Mouse (Mus musculus) midbrain, embryonic 11.5 days (tissue): ENCODE measurements around the gene Col4a3bp. TPM values are rescaled to one million over a fixed set of nuclear protein-coding genes. Genes with fewer than 3 reads are reported as not detected.

Experiments
- ATAC-seq: fragments of 200-750 bp; cut with Nextera tagmentation; 2 replicates; pipeline ENCODE4 v1.8.0; 2017; ENCODE audit warnings: moderate TSS enrichment, moderate library complexity; ENCODE audit not compliant: low FRiP score
- DNase-seq: peaks from one replicate; pipeline ENCODE4 v3.0.0; 2015; ENCODE audit warnings: low spot score; ENCODE audit errors: missing footprints
- H3K27ac ChIP-seq: fragments of 300-500 bp; sonication (generic); 2 replicates; pipeline ENCODE4 v1.5.1; 2014; ENCODE audit warnings: low read depth, low read length
- H3K27me3 ChIP-seq: fragments of 300-500 bp; sonication (generic); 2 replicates; pipeline ENCODE4 v1.6.1; 2014; ENCODE audit warnings: mild to moderate bottlenecking, low read length, moderate library complexity, mixed read lengths; ENCODE audit not compliant: control insufficient read depth, insufficient read depth
- H3K36me3 ChIP-seq: fragments of 300-500 bp; sonication (generic); 2 replicates; pipeline ENCODE4 v1.6.1; 2014; ENCODE audit warnings: mild to moderate bottlenecking, low read length, moderate library complexity, mixed read lengths; ENCODE audit not compliant: control insufficient read depth, insufficient read depth
- H3K4me1 ChIP-seq: fragments of 300-500 bp; sonication (generic); 2 replicates; pipeline ENCODE4 v1.6.1; 2014; ENCODE audit warnings: low read length; ENCODE audit not compliant: control insufficient read depth, insufficient read depth
- H3K4me2 ChIP-seq: fragments of 300-500 bp; sonication (generic); 2 replicates; pipeline ENCODE4 v1.6.1; 2014; ENCODE audit warnings: mild to moderate bottlenecking, moderate library complexity
- H3K4me3 ChIP-seq: fragments of 300-500 bp; sonication (generic); 2 replicates; pipeline ENCODE4 v1.5.1; 2014; ENCODE audit warnings: low read depth, low read length
- H3K9ac ChIP-seq: fragments of 300-500 bp; sonication (generic); 2 replicates; pipeline ENCODE4 v1.6.1; 2014; ENCODE audit warnings: low read length
- H3K9me3 ChIP-seq: fragments of 300-500 bp; sonication (generic); 2 replicates; pipeline ENCODE4 v1.6.1; 2016; ENCODE audit warnings: low read length; ENCODE audit not compliant: control insufficient read depth
- WGBS: fragments of 180-500 bp; shearing (Covaris S2); extraction: QIAGEN DNeasy Blood & Tissue Kit; methylation state at CpG from one replicate; pipeline ENCODE4 v1.1.7; 2014; 5-methylcytosine and 5-hydroxymethylcytosine counted together
- polyA plus RNA-seq: library from polyadenylated mRNA; unstranded; fragments of >200 nt; fragmentation: Nextera tagmentation; extraction: Ambion mirVana; gene quantifications from 2 replicates; pipeline ENCODE4 v1.2.1, GENCODE M21; 2014

Col4a3bp gene
- polyA plus RNA-seq, 1 experiment from 2014 or later = 6.9 TPM

DNA sequence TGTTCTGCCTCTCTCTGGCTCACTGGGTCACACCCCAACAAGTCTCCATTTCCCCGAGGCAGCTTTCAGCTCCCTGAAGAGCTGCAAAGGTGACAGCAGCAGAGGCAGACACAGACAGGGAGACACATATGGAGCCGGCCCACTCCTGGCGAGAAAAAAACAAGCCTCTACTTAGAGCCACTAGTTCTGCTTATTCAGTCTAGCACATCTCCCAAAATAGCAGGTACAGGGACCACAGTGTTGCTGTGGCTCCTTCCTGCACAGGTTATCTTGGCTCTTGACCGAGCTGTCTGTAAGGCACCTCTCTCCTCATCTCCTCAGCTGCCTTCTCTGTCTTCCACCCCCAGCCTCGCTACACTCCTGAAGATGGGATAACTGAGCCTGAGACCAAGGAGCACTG, 142.4 kb downstream of the Col4a3bp start:
- Histone ChIP-seq H3K36me3 (no peaks in the 10 kb centered on the region), H3K4me1 (no peaks in the 10 kb centered on the region), H3K4me2 (no peak overlapping the region), H3K9me3 (no peaks in the 10 kb centered on the region), H3K9ac (no peak overlapping the region), H3K4me3 (no peak overlapping the region), H3K27ac (no peak overlapping the region), H3K27me3 (no peaks in the 10 kb centered on the region)
- 88% methylated on average over 5 of the region's 5 CpGs for WGBS
- ATAC-seq (no peak), DNase-seq (peak; percentile 6)

DNA sequence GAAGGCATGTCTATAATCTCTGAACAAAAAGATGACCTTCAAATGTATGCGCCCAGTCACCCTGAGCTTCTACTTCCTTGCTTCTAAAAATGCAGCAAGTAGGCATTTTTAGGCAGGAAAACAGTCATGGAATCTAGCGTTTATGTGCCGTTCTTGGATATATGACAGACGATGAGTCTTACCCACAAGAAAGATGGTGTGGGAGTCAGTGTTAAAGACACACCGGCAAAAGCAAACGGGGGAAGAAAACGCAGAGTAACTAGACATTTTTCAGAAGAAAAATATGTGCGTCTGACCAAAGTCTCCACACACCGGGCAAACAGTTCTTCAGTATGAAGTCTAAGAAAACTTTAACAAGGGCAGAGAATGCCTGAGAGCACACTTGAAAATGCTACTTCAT, 144.8 kb downstream of the Col4a3bp start:
- DNase-seq (no peak), ATAC-seq (no peak)
- no peaks in the 10 kb centered on the region for H3K36me3 ChIP-seq
- 87% methylated on average over 9 of the region's 9 CpGs for WGBS
- no peak overlapping the region for H3K4me2 ChIP-seq
- no peaks in the 10 kb centered on the region for H3K9me3 ChIP-seq
- no peak overlapping the region for H3K4me3 ChIP-seq
- no peak overlapping the region for H3K27ac ChIP-seq
- H3K4me1 ChIP-seq = no peaks in the 10 kb centered on the region
- no peaks in the 10 kb centered on the region for H3K27me3 ChIP-seq
- no peak overlapping the region for H3K9ac ChIP-seq

Other genes starting within 250 kb of the Col4a3bp start
- gene Poc5, start 154.3 kb upstream of the Col4a3bp start, polyA plus RNA-seq = 28.5 and 31.5 TPM in 2 replicates
- not detected in 2 replicates for gene Ankdd1b, start 71.4 kb upstream of the Col4a3bp start, polyA plus RNA-seq
- gene Gm17622, start 51.9 kb upstream of the Col4a3bp start, polyA plus RNA-seq = not detected in 2 replicates
- gene Polk, start within 50 bp of the Col4a3bp start, polyA plus RNA-seq = 7.3 and 8.2 TPM in 2 replicates
- gene Hmgcr, start 128.3 kb downstream of the Col4a3bp start, polyA plus RNA-seq = 215 and 234 TPM in 2 replicates
- gene Ankrd31, start 205.7 kb downstream of the Col4a3bp start, polyA plus RNA-seq = 0.05 and 0.08 TPM in 2 replicates